Mouse (Mus musculus) neural tube, embryonic 12.5 days (tissue): ENCODE measurements at regions not wholly inside any gene's neighbourhood (a gene's known extent, or its start where the extent isn't known, plus 50 kb on each side); places are given as distances from the start of the nearest gene placed in this dataset.
"Not testable (repeated sequence)": the region's sequence is repeated elsewhere in the genome, so short reads cannot be mapped to it uniquely, and the experiment has no call there.

Source experiments
- ATAC-seq: fragments of 200-750 bp; cut with Nextera tagmentation; 2 replicates; pipeline ENCODE4 v1.8.0; 2017; ENCODE audit warnings: low read depth, mild to moderate bottlenecking, moderate TSS enrichment, moderate library complexity; ENCODE audit not compliant: low FRiP score
- H3K27ac ChIP-seq: fragments of 300-500 bp; sonication (generic); 2 replicates; pipeline ENCODE4 v1.5.1; 2016
- H3K27me3 ChIP-seq: fragments of 300-500 bp; sonication (generic); replicated peaks from 2 replicates; pipeline ENCODE4 v1.6.1; 2016; ENCODE audit warnings: mild to moderate bottlenecking
- H3K36me3 ChIP-seq: fragments of 300-500 bp; sonication (generic); 2 replicates; pipeline ENCODE4 v1.6.1; 2016; ENCODE audit warnings: mild to moderate bottlenecking
- H3K4me1 ChIP-seq: fragments of 300-500 bp; sonication (generic); 2 replicates; pipeline ENCODE4 v1.6.1; 2016
- H3K4me2 ChIP-seq: fragments of 300-500 bp; sonication (generic); replicated peaks from 2 replicates; pipeline ENCODE4 v1.6.1; 2016; ENCODE audit warnings: mild to moderate bottlenecking
- H3K4me3 ChIP-seq: fragments of 300-500 bp; sonication (generic); 2 replicates; pipeline ENCODE4 v1.5.1; 2016
- H3K9ac ChIP-seq: fragments of 300-500 bp; sonication (generic); 2 replicates; pipeline ENCODE4 v1.6.1; 2016; ENCODE audit warnings: mild to moderate bottlenecking
- H3K9me3 ChIP-seq: fragments of 300-500 bp; sonication (generic); 2 replicates; pipeline ENCODE4 v1.6.1; 2016; ENCODE audit warnings: mild to moderate bottlenecking
- WGBS: fragments of 180-500 bp; shearing (Covaris S2); methylation state at CpG from one replicate; pipeline ENCODE4 v1.1.7; 2016; 5-methylcytosine and 5-hydroxymethylcytosine counted together

GRCm38 (mm10) chr14:60556541-60556940, 77.3 kb upstream of the Spata13 start:
- ATAC-seq: no peak
- 69% methylated on average over 5 of the region's 5 CpGs for WGBS

DNA sequence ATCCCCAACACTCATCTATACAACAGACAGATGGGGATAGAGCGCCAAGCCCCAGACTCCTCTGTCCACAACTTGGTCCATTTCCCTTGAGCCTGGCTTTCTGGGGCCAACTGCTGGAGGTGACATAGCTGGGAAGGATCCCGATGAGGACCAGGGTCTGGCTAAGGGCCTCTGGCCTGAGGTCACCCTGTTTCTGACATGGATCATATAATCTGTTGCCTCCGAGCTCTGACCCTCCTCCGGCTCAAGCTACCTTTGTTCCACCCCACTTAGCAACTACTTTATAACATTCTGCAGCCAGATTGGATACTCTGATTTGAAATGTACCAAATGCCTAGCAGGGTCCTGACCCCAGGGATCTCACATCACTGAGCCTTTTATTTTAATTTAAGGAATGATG, 76.8 kb upstream of the Spata13 start:
- ATAC-seq: no peak
- no peaks in the 10 kb centered on the region for H3K36me3 ChIP-seq
- no peak overlapping the region for H3K4me3 ChIP-seq
- WGBS: 41% methylated on average over 4 of the region's 4 CpGs
- H3K4me2 ChIP-seq: no peak overlapping the region
- no peak overlapping the region for H3K27ac ChIP-seq
- H3K4me1 ChIP-seq: peaks cover 22% of the 10 kb centered on the region
- H3K9ac ChIP-seq: no peak overlapping the region
- no peaks in the 10 kb centered on the region for H3K9me3 ChIP-seq
- H3K27me3 ChIP-seq: no peaks in the 10 kb centered on the region

More at GRCm38 (mm10) chr14:60556541-60556940, 77.3 kb upstream of the Spata13 start:
- no peaks in the 10 kb centered on the region for H3K9me3 ChIP-seq
- H3K9ac ChIP-seq: no peak overlapping the region
- no peak overlapping the region for H3K27ac ChIP-seq
- no peaks in the 10 kb centered on the region for H3K36me3 ChIP-seq
- no peak overlapping the region for H3K4me3 ChIP-seq
- no peak overlapping the region for H3K4me2 ChIP-seq
- H3K4me1 ChIP-seq: peaks cover 22% of the 10 kb centered on the region
- no peaks in the 10 kb centered on the region for H3K27me3 ChIP-seq

DNA sequence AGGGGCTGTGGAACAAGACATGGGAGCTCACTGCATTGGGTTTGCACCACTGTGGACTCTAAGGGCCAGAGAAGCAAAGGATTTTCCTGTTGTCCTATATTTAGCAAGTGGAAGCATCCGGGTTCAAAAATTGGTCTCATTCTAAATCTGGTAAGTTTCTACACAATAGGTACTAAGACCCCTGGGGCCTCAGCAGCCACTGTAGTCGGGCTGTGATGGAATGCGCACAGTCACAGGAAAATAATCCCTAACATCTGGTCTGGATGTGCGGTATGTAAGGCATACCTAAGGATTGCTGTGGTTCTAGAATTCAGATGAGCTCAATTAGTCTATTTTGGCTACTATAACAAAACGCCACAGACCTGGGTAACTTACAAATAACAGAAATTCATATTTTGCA, 74.4 kb upstream of the Spata13 start:
- H3K27ac ChIP-seq: no peak overlapping the region
- WGBS: 78% methylated on average over 5 of the region's 5 CpGs
- peaks cover 12% of the 10 kb centered on the region for H3K4me1 ChIP-seq
- no peak overlapping the region for H3K4me3 ChIP-seq
- no peaks in the 10 kb centered on the region for H3K9me3 ChIP-seq
- no peaks in the 10 kb centered on the region for H3K36me3 ChIP-seq
- ATAC-seq: no peak
- no peak overlapping the region for H3K9ac ChIP-seq
- H3K27me3 ChIP-seq: no peaks in the 10 kb centered on the region
- no peak overlapping the region for H3K4me2 ChIP-seq

GRCm38 (mm10) chr14:60559826-60560529, 73.8 kb upstream of the Spata13 start:
- no peak overlapping the region for H3K27ac ChIP-seq
- H3K4me2 ChIP-seq: no peak overlapping the region
- peaks cover 7% of the 10 kb centered on the region for H3K4me1 ChIP-seq
- H3K9ac ChIP-seq: no peak overlapping the region
- H3K9me3 ChIP-seq: no peaks in the 10 kb centered on the region
- H3K4me3 ChIP-seq: no peak overlapping the region
- WGBS: 77% methylated on average over 13 of the region's 13 CpGs
- no peaks in the 10 kb centered on the region for H3K27me3 ChIP-seq
- no peak for ATAC-seq
- no peaks in the 10 kb centered on the region for H3K36me3 ChIP-seq

DNA sequence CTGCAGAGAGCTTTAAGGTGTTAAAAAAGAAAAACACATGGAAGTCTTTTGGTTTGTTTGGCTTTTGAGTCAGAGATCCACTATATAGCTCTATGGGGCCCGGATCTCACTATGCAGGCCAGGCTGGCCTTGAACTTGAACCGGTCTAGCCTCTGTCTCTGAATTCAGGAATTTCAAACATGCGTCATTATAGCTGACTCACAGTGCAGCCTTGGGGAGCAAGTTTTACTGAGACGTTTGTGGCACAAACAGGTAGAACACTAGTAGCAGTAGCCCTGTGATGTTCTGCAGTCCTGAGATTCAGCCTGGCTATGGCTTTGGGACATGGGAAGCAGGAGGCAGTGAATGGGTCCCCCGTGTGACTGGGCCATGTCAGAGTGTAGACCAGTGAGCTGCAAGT, 57.5 kb upstream of the Spata13 start:
- Histone ChIP-seq H3K27me3 (no peaks in the 10 kb centered on the region), H3K4me2 (no peak overlapping the region), H3K4me3 (no peak overlapping the region), H3K9ac (no peak overlapping the region), H3K36me3 (no peaks in the 10 kb centered on the region), H3K4me1 (no peaks in the 10 kb centered on the region), H3K27ac (no peak overlapping the region), H3K9me3 (0 out of 2 replicates have a peak, but pooled peaks cover 10% of the 10 kb centered on the region)
- ATAC-seq: no peak
- WGBS: 84% methylated on average over 5 of the region's 5 CpGs

DNA sequence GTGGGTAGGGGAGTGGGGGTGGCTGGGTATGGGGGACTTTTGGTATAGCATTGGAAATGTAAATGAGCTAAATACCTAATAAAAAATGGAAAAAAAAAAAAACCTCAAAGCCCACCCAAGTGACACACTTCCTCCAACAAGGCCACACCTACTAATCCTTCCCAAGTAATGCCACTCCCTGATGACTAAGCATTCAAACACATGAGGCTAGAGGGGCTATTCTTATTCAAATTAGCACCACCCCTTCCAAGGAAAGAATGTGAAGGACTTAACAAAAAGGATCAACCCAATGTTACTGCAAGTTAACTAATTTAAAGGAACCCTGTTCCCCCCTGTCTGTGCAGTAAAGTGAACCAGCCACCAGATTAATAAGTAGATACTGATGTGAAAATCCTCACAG, 53.7 kb upstream of the Spata13 start:
- ATAC-seq, H3K4me1 ChIP-seq, H3K4me3 ChIP-seq, H3K36me3 ChIP-seq, H3K27ac ChIP-seq, H3K4me2 ChIP-seq, H3K9ac ChIP-seq, H3K27me3 ChIP-seq: not testable (repeated sequence)
- H3K9me3 ChIP-seq: 0 out of 2 replicates have a peak, but pooled peaks cover 13% of the 10 kb centered on the region
